Mouse (Mus musculus) stomach, embryonic 16.5 days (tissue): ENCODE results near the gene Cntnap5a. TPM values are rescaled to one million over a fixed set of nuclear protein-coding genes. Genes with fewer than 3 reads are reported as not detected.

Experiments used
- ATAC-seq: fragments of 200-750 bp; cut with Nextera tagmentation; 2 replicates; pipeline ENCODE4 v1.8.0; 2017; ENCODE audit warnings: moderate number of reproducible peaks, moderate TSS enrichment; ENCODE audit not compliant: insufficient read depth, low FRiP score
- H3K27ac ChIP-seq: fragments of 300-500 bp; sonication (generic); 2 replicates; pipeline ENCODE4 v1.5.1; 2014; ENCODE audit warnings: low read length
- H3K27me3 ChIP-seq: fragments of 300-500 bp; sonication (generic); 2 replicates; pipeline ENCODE4 v1.6.1; 2014; ENCODE audit warnings: low read length, control low read depth, mixed read lengths; ENCODE audit not compliant: control insufficient read depth, insufficient read depth
- H3K36me3 ChIP-seq: fragments of 300-500 bp; sonication (generic); 2 replicates; pipeline ENCODE4 v1.6.1; 2014; ENCODE audit warnings: low read length; ENCODE audit not compliant: control insufficient read depth, insufficient read depth
- H3K4me1 ChIP-seq: fragments of 300-500 bp; sonication (generic); 2 replicates; pipeline ENCODE4 v1.6.1; 2014; ENCODE audit warnings: low read length, control low read depth, mixed read lengths; ENCODE audit not compliant: control insufficient read depth, insufficient read depth
- H3K4me2 ChIP-seq: fragments of 300-500 bp; sonication (generic); 2 replicates; pipeline ENCODE4 v1.6.1; 2014; ENCODE audit warnings: low read depth, low read length, mixed read lengths
- H3K4me3 ChIP-seq: fragments of 300-500 bp; sonication (generic); replicated peaks from 2 replicates; pipeline ENCODE4 v1.5.1; 2014; ENCODE audit warnings: mild to moderate bottlenecking, low read length
- H3K9ac ChIP-seq: fragments of 300-500 bp; sonication (generic); 2 replicates; pipeline ENCODE4 v1.6.1; 2014; ENCODE audit warnings: low read length
- H3K9me3 ChIP-seq: fragments of 300-500 bp; sonication (generic); replicated peaks from 2 replicates; pipeline ENCODE4 v1.6.1; 2016; ENCODE audit warnings: low read length, control low read depth; ENCODE audit not compliant: control insufficient read depth
- WGBS: fragments of 180-500 bp; shearing (Covaris S2); extraction: QIAGEN DNeasy Blood & Tissue Kit; methylation state at CpG from one replicate; pipeline ENCODE4 v1.1.7; 2014; 5-methylcytosine and 5-hydroxymethylcytosine counted together
- polyA plus RNA-seq: library from polyadenylated mRNA; unstranded; fragments of >200 nt; fragmentation: Nextera tagmentation; extraction: Ambion mirVana; gene quantifications from 2 replicates; pipeline ENCODE4 v1.2.1, GENCODE M21; 2015

The Cntnap5a gene
- 0.14 and 0.17 TPM in 2 replicates for polyA plus RNA-seq

DNA sequence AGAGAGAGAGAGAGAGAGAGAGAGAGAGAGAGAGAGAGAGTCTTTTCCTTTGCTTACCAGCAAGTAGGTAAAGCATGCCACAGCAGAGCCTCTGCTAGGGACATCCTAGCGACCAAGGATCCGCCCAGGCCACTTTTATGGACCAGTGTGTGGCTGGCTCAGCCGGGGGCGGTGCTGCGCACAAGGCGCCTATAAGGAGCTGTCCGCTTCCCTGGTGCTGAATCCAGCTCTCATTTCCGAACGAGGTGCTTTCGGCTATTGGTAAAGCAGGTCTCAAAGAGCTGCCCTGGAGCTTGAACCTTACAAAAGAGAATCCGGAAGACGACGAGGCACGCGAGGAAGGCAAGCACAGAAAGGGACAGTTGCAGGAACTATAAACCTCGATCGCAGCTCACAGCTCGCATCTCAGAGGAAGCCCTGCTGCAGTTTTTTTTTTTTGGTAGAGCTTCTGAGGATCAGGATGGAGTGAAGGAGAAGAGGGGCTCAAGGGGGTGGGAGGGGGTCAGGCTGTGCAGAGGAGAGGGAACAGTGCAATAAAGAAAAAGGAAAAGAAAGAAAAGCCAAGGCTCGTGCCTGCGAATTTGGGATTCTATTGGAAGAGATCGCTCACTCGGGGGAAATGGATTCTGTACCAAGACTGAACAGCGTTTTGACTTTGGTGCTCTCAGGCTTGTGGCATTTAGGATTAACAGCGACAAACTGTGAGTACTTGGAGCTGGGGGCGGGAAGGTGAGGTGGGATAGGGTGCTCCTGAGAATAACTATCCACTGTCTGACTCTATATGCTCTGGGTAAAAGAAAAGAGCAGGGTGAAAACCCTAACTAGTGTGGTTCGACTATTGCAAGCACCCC is at the start of gene Cntnap5a:
Gene Cntnap5a, plus strand, starts transcription at position 239 of the 851 bp plus-strand sequence.
- H3K4me2 ChIP-seq, result no peak within 1 kb of the TSS
- H3K4me3 ChIP-seq, result no peak within 1 kb of the TSS
- H3K36me3 ChIP-seq, result no peaks in the 10 kb centered on the region
- ATAC-seq, result peak; percentile 62; the same call in 1 of the 2 replicates
- H3K9me3 ChIP-seq, result no peaks in the 10 kb centered on the region
- 15% methylated on average over 26 of the region's 26 CpGs for WGBS
- no peak within 1 kb of the TSS for H3K9ac ChIP-seq
- H3K27ac ChIP-seq, result no peak within 1 kb of the TSS
- no peaks in the 10 kb centered on the region for H3K4me1 ChIP-seq
- H3K27me3 ChIP-seq, result no peaks in the 10 kb centered on the region

DNA sequence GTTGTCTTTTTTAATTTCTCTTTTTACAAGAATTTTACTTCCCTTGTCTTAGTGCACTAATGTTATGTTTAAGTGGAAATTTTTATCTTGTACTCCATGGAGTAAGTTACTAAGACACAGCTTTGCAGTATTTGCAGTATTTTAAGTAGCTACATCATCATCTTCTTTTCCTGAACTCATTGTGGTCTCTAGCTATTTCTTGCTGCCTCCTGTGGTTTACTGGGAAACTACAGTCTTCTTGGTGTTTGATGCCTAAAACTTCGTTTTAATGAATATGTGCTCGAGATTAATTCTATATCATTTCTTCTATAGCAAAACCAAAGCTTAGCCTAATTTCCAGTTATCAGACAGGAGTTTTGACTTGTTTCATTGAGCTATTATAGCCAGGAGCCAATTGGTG is 37.6 kb upstream of the Cntnap5a start:
- no peak overlapping the region for H3K27ac ChIP-seq
- no peak overlapping the region for H3K4me3 ChIP-seq
- H3K9ac ChIP-seq, result no peak overlapping the region
- H3K9me3 ChIP-seq, result no peaks in the 10 kb centered on the region
- no peaks in the 10 kb centered on the region for H3K27me3 ChIP-seq
- WGBS, result 65% methylated on average over 2 of the region's 2 CpGs
- no peak for ATAC-seq
- H3K4me2 ChIP-seq, result no peak overlapping the region
- H3K36me3 ChIP-seq, result no peaks in the 10 kb centered on the region
- no peaks in the 10 kb centered on the region for H3K4me1 ChIP-seq

- H3K9ac ChIP-seq, result no peak overlapping the region
- H3K9me3 ChIP-seq, result no peaks in the 10 kb centered on the region
- no peak overlapping the region for H3K4me2 ChIP-seq
- H3K4me3 ChIP-seq, result no peak overlapping the region
- no peaks in the 10 kb centered on the region for H3K4me1 ChIP-seq
- H3K36me3 ChIP-seq, result no peaks in the 10 kb centered on the region
- no peak overlapping the region for H3K27ac ChIP-seq
- no peak for ATAC-seq
- no peaks in the 10 kb centered on the region for H3K27me3 ChIP-seq
- WGBS, result 72% methylated on average over 5 of the region's 5 CpGs
Measured at GRCm38 (mm10) chr1:115658343-115659064, 26.1 kb upstream of the Cntnap5a start.

DNA sequence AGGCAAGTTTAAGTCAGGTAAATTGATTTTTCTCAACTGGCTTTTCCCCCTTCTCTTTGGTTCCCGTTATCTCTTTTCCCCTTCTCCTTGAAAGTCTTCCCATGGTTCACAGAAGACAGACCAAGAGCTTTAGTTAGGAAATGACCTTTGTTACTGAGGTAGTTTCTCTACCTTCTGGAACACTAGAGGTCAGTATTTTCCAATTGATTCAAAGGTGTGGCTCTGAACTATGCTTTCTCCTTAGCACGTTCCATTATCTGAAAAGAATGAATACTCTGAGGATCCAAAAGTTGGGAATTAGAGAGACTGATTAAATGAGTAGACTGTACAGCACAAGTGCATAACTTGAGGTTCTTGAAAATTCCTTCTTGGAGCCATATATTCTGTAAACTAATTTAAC is 1.9 kb downstream of the Cntnap5a start:
- Histone ChIP-seq H3K27me3 (no peaks in the 10 kb centered on the region), H3K4me1 (no peaks in the 10 kb centered on the region), H3K4me3 (no peak overlapping the region), H3K27ac (no peak overlapping the region), H3K9ac (no peak overlapping the region), H3K9me3 (no peaks in the 10 kb centered on the region), H3K4me2 (no peak overlapping the region), H3K36me3 (no peaks in the 10 kb centered on the region)
- 18% methylated on average over 2 of the region's 2 CpGs for WGBS
- ATAC-seq, result no peak

DNA sequence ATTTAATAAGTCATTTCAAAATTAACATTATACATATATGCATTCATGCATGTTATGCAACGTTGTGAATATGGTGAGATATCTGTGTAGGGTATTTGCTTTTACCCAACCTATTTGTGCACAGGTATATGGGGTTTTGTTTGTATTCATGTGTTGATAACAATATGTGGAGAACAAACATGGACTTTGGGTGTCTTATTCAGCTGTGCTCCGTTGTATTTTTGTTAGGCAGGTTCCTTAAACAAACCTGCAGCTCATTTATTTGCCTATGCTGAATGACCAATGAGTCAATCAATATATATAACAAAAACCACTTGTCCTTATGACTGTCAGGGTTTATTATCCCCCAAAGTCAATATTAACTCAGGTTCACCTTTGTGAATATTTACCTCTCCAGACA is 15.2 kb downstream of the Cntnap5a start:
- Histone ChIP-seq H3K9ac (no peak overlapping the region), H3K4me2 (no peak overlapping the region), H3K4me3 (no peak overlapping the region), H3K36me3 (no peaks in the 10 kb centered on the region), H3K27me3 (no peaks in the 10 kb centered on the region), H3K4me1 (no peaks in the 10 kb centered on the region), H3K27ac (no peak overlapping the region), H3K9me3 (no peaks in the 10 kb centered on the region)
- 42% methylated on average over 2 of the region's 2 CpGs for WGBS
- peak; percentile 74; the same call in 1 of the 2 replicates for ATAC-seq

DNA sequence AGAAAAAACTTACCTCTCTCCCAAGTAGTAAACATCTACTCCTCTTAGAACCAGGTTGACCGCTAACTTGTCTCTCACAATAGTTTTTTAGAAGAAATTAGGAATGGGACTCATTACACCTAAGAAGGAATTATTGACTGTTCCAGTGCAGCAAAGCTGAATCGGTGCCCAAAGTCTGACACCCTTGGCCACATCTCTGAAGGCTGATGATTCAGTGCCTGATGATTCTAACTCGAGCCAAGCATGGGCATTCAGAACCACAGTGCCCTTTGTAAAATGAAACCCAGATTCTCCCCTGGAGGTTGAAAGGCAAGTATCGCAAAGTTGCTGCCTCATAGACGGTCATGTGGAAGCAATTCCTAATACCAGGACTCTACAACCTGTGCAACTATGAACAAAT is 58.0 kb downstream of the Cntnap5a start:
- Histone ChIP-seq H3K4me1 (no peaks in the 10 kb centered on the region), H3K9me3 (no peaks in the 10 kb centered on the region), H3K4me2 (no peak overlapping the region), H3K27me3 (no peaks in the 10 kb centered on the region), H3K27ac (no peak overlapping the region), H3K9ac (no peak overlapping the region), H3K36me3 (no peaks in the 10 kb centered on the region), H3K4me3 (no peak overlapping the region)
- WGBS, result 85% methylated on average over 5 of the region's 5 CpGs
- ATAC-seq, result no peak

DNA sequence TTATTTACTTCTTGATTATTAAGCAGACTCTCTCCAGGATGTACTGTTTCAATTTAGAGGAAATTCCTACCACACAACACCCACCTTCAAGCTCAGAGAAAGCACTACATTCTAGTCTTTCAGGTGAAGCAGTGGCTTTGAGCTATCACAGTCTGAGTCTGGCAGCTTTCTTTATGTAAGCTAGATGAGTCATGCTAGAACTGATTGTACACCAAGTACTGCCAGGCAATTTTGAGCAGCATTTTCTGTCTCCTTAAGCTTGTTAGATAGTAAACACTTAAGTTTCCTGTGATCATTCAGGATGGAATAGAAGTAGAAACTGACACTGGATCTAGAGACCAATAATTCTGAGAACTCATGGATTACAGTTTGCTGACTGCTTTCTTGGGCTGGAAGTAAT is 61.0 kb downstream of the Cntnap5a start:
- no peak for ATAC-seq
- H3K4me3 ChIP-seq, result no peak overlapping the region
- H3K36me3 ChIP-seq, result no peaks in the 10 kb centered on the region
- H3K4me1 ChIP-seq, result no peaks in the 10 kb centered on the region
- no peak overlapping the region for H3K9ac ChIP-seq
- H3K27me3 ChIP-seq, result no peaks in the 10 kb centered on the region
- no peak overlapping the region for H3K4me2 ChIP-seq
- H3K9me3 ChIP-seq, result no peaks in the 10 kb centered on the region
- no peak overlapping the region for H3K27ac ChIP-seq

GRCm38 (mm10) chr1:115784737-115785136 is 100.2 kb downstream of the Cntnap5a start:
- no peak overlapping the region for H3K9ac ChIP-seq
- H3K27ac ChIP-seq, result no peak overlapping the region
- H3K4me3 ChIP-seq, result no peak overlapping the region
- no peak for ATAC-seq
- H3K4me1 ChIP-seq, result no peaks in the 10 kb centered on the region
- H3K9me3 ChIP-seq, result no peaks in the 10 kb centered on the region
- H3K27me3 ChIP-seq, result no peaks in the 10 kb centered on the region
- WGBS, result 66% methylated on average over 5 of the region's 5 CpGs
- no peaks in the 10 kb centered on the region for H3K36me3 ChIP-seq
- no peak overlapping the region for H3K4me2 ChIP-seq

- no peak overlapping the region for H3K9ac ChIP-seq
- no peaks in the 10 kb centered on the region for H3K27me3 ChIP-seq
- no peaks in the 10 kb centered on the region for H3K4me1 ChIP-seq
- H3K36me3 ChIP-seq, result no peaks in the 10 kb centered on the region
- no peak overlapping the region for H3K4me3 ChIP-seq
- no peak for ATAC-seq
- H3K27ac ChIP-seq, result no peak overlapping the region
- 86% methylated on average over 4 of the region's 4 CpGs for WGBS
- no peak overlapping the region for H3K4me2 ChIP-seq
- H3K9me3 ChIP-seq, result no peaks in the 10 kb centered on the region
Measured at GRCm38 (mm10) chr1:115842591-115842990, 158.0 kb downstream of the Cntnap5a start.
